Mouse (Mus musculus): ENCODE results near the gene Spop.
A peak's percentile ranks its signal among the peaks of the same experiment; 100 is the strongest.

Spop gene

DNA sequence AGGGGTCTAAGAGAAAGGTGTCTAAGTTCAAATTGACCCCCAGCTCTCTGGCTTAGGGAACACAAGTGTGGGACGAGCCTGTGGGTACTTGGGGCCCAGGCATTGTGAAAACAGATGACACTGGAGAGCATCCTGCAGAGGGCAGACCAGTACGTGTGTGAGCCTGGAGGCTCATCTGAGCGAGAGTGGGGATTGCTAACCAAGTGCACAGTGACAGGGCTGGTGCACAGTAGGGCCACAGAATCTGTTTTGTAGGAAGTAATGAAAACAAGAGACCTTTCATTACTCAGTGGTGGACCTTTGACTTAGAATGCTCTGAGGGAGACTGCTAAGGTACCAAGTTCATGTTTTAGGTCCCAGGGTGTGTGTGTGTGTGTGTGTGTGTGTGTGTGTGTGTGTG, 106.1 kb downstream of the Spop start:
- no peak for DNase-seq (ENCODE audit: low spot score)

DNA sequence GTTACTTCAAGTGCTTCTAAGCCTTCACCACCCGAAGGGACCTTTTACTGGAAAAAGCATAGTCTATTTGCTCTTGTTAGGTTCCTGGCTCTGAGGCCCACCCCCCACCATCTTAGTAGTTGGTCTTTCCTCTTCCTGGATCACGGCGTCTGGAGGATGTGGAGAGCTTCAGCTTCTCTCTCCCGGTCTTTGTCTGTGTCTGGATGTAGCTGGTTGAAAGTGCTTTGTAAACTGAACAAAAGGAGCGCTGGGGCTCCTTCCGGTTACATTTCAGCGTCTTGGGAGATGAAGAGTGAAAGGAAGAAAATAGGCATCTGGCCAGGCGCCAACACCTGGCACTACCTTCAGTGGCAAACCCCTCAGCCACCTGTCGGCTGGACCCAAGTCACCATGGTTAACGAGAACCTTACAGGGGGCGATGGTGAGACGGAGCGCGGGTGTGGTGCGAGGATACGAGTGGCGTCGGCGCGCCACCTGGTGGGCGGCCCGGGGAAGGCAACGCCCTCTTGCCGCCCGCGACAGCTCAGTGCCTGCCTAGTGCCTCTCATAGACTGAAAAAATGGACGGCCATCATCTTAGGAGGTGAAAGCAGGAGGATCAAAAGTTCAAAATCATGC, 106.7 kb downstream of the Spop start:
- DNase-seq (ENCODE audit: low spot score): peak; percentile 84

DNA sequence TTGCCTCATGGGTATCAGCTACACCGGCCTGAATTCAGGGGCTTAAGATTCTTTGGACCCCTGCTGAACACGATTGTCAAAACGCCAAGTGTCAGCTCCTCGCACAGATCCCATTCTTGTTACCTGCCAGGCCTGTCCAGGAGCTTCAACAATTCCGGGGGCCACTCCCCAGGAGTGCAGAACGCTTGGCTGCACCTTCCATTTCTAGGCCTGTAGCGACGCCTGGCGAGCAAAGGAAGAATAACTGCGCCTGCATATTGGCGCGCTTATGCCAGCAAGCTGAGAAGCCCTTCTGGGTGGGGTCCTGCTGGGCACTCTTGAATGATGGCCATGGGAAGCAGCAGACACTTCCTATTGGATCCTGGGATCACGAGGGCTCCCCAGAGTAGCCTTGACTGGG, 107.7 kb downstream of the Spop start:
- DNase-seq (ENCODE audit: low spot score): peak; percentile 73

DNA sequence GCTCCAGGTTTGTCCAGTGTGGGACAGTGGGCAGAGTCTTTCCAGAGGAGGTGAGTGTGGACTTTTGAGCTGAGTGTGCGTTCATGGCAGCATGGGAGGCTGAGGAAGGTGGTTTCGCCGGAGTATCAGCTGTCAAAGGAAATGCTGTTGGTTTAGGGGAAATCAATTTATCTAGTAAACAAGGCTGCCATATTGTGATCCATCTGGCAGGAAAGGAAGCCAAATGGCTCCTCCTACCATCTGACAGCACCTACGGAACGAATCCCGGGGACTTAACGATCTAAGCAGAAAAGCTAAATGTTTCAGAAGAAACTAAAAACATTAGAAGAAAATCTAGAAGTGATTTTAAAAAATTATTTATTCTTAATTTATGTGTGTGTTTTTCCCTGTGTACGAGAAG, 113.4 kb downstream of the Spop start:
- no peak for DNase-seq (ENCODE audit: low spot score)

DNA sequence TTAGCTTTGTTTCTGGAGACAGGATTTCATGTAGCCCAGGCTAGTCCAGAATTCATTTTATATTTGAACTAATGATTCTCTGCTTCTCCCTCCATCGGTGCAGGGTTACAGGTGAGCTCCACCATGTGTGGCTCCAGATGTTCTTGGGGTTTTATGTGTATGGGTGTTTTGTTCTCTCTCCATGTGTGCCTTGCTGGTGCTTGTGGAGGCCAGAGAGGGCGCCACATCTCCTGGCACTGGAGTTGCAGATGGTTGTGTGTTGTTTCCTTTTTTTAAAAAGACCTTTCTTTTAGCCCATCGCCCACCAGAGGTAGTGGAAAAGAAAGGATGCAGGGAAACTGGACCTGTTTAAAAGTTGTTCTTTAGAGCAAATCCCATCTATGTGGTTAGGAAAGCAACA, 114.4 kb downstream of the Spop start:
- no peak for DNase-seq (ENCODE audit: low spot score)

DNA sequence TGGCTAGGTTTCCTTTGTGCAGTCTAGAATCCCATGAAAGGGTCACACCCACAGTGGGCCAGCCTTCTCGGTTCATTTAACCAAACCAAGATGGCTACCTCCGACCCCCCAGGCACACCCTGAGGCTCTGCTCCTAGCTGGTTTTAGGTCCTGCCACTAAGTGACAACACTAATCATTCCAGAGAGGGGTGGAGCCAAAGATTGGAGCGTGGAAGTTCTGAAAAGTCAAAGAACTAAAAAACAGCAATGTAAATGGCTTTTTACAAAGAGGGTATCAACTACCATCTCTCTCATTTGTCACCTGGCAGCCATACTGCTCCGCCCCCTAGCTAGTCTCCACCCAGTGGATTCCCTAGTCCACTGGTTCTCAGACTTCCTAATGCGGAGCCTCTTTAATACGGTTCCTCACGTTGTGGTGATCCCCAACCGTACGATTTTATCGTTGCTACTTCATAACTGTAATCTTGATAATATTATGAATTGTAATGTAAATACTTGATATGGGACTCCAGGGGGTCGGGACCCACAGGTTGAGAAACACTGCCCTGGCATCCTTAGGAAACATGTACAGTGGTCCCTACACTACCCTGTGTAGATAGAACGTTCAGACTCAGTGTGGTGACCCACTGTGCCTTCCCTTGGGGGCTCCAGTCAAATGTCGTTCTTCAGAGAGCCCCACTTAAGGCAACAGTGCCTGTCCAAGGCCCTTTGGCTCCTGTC, 118.6 kb downstream of the Spop start:
- DNase-seq (ENCODE audit: low spot score): no peak

DNA sequence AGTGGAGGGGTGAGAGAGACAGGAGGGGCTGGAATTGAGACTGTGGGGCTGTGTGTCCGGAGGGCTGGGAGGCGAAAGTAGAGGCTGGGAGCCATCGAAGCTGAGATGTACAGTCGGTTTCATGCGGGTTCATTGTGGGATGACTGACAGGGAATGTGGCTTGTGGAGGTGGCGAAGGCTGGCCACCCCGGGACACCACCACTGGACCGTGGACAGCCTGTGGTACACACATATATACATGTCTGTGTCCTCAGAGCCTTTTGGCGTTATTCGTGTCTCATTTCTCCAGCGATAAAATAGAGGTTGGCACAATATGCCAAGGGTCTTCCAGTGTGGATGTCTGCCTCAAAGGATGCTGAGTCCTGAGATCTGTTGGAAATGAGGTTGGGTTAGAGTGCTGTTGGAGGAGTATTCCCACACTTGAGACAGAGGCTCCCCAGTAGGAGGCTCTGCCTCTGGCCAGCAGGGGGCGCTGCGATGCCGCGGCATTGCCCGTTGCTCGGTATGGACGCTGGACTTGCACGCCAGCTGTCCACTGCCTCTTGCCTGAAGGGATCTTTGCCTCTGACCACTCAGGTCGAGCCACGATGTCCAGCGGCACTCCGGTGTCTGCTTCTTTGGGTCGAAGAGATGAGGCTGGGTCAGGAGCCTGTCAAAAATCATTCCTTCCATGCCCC, 119.7 kb downstream of the Spop start:
- peak; percentile 91 for DNase-seq (ENCODE audit: low spot score)

DNA sequence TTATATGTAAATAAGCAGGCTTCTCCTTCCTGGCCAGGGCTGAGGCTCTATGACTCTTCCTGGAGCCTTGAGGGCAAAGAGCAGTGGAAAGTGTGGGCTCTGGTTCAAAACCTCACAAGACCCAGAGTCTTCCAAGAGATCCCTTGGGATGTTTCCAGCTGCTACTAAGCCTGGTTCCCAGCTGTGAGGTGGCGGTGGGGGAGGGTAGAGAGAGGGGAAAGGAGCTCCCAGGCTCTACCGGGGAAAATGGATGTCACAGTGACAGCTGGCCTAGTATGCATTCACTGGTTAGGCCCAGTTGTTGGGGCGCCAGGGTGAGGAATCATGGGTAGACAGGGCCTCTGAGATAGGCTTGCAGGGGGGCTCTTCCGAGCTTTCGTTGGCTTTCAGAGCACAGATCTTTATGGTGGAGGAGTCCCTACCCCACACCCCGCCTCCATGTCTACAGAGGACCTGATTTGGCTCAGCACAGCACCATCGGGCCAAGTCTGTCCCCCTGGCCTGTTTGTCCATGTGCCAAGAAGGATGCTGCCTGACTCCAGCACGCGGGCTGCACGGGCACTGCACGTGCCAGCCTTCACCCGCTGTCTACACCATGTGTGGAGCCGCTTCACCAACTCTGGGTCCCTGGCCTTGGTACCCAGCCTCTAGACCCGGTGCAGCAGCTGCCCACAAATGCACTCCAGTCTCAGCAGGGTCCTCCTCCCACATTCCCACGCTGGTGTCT, 124.7 kb downstream of the Spop start:
- peak; percentile 43 for DNase-seq (ENCODE audit: low spot score)

DNA sequence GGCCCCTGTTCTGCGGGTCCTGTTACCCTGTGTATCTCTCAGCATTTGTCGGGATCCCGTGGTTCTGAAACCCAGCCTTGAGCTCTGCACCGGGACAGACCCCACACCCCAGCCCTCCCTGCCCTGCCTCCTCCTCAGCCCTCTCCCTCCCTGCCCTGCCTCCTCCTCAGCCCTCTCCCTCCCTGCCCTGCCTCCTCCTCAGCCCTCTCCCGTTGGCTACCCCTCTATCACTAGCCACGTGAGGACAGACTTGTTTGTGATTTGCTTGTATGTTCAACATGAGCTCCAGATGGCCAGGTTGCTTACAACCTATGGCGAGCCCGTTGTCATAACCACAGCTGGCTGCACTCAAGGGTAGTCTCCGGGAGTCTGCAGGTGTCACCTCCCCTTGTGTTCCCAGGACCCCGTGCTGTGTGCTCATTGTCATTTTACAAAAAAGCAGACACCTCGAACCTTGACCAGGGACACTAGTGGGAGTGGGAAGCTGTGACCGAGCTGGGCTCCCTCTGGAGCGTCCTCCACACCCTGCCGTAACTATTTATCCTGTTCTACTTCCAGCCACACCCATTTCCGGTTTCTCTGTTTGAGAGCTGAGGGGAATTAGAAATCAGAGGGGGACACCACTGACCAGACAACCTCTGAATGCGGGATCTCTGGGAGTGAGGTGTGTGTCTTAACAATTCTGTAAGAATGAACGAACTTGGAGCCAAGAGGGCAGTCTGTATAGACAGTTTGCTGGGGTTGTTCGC, 126.9 kb downstream of the Spop start:
- DNase-seq (ENCODE audit: low spot score): no peak

Measured in MN1 (cell line).